Mouse (Mus musculus) retina, postnatal 7 days (tissue): ENCODE measurements around the gene Pbrm1.

Experiments used
- DNase-seq: peaks from one replicate; pipeline ENCODE4 v3.0.0-alpha.2; 2012; ENCODE audit warnings: low read depth, low spot score

The Pbrm1 gene

GRCm38 (mm10) chr14:31079313-31080028, 60.5 kb downstream of the Pbrm1 start:
- DNase-seq = no peak

- no peak for DNase-seq
Observed at GRCm38 (mm10) chr14:31081147-31081546, 62.2 kb downstream of the Pbrm1 start.

DNA sequence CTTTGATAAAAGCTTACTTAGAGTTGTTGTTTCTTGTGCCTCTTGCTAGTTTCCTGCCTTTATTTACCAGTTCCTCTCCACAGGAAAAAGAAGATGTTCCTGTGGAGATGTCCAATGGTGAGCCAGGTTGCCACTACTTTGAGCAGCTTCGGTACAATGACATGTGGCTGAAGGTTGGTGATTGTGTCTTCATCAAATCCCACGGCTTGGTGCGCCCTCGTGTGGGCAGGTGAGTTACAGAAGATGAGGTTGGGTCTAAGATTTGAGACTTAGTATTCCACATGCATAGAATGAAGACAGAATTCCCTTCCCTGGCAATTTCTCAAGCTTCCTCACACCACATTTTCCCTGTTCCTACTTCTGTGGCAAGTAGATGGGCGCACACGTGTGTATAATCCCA, 68.5 kb downstream of the Pbrm1 start:
- DNase-seq = no peak

DNA sequence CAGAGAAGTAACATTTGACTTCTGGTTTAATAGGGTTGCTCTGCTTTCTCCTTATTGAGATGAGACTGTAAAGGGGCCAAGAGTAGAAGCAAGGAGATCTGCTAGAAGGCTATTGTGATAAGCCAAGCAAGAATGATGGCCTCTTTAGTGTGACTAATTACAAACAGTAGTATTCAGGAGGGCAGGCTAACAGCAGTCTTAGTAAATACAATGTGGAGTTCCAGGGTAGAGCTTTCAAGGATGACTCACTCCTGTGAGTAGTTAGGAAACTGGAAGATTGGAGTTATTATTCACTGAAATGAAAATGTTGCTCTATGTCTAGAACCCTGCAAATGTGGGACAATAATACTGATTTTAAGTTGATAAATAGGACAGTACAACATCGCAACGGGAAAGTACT, 69.6 kb downstream of the Pbrm1 start:
- DNase-seq = no peak

DNA sequence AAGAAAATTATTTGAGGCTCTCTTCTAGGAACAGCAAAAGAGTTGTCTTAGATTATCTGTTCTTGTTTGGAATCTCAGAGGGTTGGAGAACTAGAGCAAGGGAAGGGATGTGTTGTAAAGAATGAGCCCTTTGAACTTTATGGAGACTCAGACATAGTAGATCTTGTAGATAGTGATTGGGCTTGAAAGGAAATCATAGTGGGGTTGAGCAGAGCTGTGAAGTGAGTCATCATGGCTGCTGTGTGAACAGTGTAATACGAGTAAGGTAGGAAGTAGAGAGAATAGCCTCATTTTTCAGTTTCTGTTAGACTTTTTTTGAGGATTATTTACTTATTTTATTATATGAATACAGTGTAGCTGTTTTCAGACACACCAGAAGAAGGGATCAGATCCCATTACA, 71.0 kb downstream of the Pbrm1 start:
- DNase-seq = no peak

- no peak for DNase-seq
Observed at GRCm38 (mm10) chr14:31105156-31105555, 86.2 kb downstream of the Pbrm1 start.

GRCm38 (mm10) chr14:31110613-31111012, 91.7 kb downstream of the Pbrm1 start:
- no peak for DNase-seq

- no peak for DNase-seq
Observed at GRCm38 (mm10) chr14:31112187-31112586, 93.2 kb downstream of the Pbrm1 start.

DNA sequence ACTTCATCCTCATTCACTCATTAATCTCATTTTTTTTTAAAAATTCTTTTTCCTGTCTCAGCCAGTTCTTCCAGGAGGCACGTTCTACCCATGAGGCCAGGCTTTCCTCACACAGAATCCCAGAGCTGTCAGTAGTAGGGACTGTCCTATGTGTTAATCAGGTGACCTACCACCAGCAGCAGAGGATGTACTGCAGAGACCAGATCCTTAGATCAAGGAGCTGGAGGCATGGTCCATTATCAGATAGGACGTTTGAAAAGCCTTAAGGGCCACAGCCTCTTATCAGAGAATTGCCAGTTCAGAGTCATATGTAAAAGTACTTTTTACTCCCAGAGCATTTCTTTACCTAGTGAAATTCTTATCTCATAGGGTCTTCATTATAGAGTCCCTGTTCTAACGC, 95.1 kb downstream of the Pbrm1 start:
- DNase-seq = no peak

GRCm38 (mm10) chr14:31115522-31115921, 96.6 kb downstream of the Pbrm1 start:
- DNase-seq = no peak

GRCm38 (mm10) chr14:31125106-31126075, 106.5 kb downstream of the Pbrm1 start:
- no peak for DNase-seq

DNA sequence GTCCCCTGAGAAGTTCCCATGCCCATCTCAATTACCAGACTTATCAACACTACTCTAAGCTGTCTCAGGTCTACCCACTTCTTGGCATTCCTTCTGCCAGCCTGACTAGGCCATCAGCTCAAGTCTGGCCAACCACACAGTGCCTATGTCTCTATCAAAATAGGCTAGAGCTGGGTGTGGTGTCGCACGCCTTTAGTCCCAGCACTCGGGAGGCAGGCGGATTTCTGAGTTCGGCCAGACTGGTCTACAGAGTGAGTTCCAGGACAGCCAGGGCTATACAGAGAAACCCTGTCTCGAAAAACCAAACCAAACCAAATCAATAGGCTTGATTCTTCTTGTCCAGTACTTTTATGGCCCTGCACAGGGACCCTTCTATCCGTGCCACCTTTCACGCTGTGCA, 107.9 kb downstream of the Pbrm1 start:
- DNase-seq = no peak

GRCm38 (mm10) chr14:31128101-31128825, 109.3 kb downstream of the Pbrm1 start:
- no peak for DNase-seq

- DNase-seq = peak; percentile 98
Observed at GRCm38 (mm10) chr14:31128826-31129219, 109.9 kb downstream of the Pbrm1 start, which contains the start of gene Smim4. Smim4 (minus strand) TSS chr14:31128956.

DNA sequence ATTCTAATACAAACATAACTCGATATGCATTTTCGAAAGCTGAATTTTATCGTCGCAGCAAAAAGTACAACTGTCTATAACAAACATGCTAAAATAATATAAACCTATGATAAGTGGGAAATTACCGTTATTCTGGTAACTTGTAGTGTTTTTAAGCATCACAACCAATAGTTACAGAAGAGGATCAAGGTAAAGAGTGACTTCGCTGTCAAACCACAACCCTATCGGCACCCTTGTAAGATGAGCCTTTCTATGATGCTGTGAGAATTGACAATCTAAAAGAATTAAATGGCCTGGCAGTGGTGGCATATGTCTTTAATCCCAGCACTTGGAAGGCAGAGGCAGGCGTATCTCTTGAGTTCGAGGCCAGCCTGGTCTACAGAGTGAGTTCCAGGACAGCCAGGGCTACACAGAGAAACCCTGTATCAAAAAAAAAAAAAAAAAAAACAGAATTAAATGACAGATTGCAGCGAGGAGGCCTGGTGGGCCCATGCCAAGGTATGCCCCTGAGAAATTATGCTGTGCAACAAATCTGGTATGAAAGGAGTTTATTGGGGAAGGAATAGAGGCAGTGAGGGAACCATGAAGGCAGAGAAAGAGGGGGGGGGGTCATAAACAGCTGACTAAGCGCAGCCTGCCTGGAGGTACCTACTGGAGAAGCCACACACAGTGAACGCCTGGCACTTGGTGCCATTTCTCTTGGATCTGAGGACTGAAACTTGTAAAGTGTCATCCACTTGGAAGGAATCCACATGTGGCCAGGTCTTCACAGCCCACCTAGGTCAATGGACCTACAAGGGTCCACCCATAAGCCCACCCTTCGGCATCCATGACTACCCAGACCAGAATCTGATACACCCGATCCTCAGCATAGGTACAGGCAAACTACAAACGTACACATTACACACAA, 110.6 kb downstream of the Pbrm1 start:
- no peak for DNase-seq

- DNase-seq = peak; percentile 85
Observed at GRCm38 (mm10) chr14:31130236-31131220, 111.6 kb downstream of the Pbrm1 start, which contains the start of gene Nt5dc2. Nt5dc2 (plus strand) TSS chr14:31131053.

GRCm38 (mm10) chr14:31131272-31131821, 112.4 kb downstream of the Pbrm1 start:
- no peak for DNase-seq

GRCm38 (mm10) chr14:31132031-31132430, 113.1 kb downstream of the Pbrm1 start:
- DNase-seq = no peak

DNA sequence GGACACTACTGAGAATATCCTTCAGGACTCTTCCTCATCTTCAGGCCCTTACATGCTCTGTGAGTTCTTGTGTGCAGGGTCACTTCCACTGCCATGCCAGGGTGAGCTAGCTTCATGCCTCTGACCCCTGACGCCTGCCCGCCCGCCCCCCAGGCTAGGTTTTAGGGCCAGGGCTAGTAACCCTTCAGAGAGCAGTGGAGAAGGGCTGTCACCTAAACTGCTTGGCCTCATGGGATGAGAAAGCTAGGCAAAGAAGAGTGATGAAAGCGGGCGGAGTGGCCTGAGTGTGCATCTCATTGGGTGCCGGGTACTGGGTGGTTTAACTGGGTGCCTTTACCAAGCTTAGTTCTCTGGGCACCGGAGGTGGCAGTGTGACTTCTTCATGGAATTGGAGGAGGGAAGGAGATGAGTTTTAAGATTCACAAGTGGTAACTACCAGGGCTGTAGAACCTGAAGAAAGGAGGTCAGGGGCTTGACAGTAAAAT, 113.6 kb downstream of the Pbrm1 start:
- no peak for DNase-seq
